Comparison of ENCODE assay signal across 9 mouse cellular contexts in genomic region chr15:81803425-81803951, GRCm38 (mm10). TPM values are rescaled to one million over a fixed set of nuclear protein-coding genes. Genes with fewer than 3 reads are reported as not detected.
DNase-seq lines count a peak whose midpoint lies in the region; ATAC-seq and TF ChIP-seq lines count a peak whose summit lies in the region.
"Had no signal": no experiment of that assay in that cellular context is flagged by ENCODE, and none has a peak within 500 bp of the region (broad histone marks: within the 10 kb centered on the region; RNA-seq: fewer than 3 reads in every experiment).

No protein-coding gene starts in this region.

- no peaks in the 10 kb centered on the region for H3K9me3 ChIP-seq in heart, postnatal 0 days (replicated peaks; ENCODE audit: control insufficient read depth, low read length)
- H3K9me3 ChIP-seq in midbrain, embryonic 16.5 days (replicated peaks; ENCODE audit: control insufficient read depth, low read length, poor library complexity, severe bottlenecking): no peaks in the 10 kb centered on the region

- H3K36me3 ChIP-seq in heart, postnatal 0 days (replicated peaks; ENCODE audit: control insufficient read depth, insufficient read depth, low read length): no peaks in the 10 kb centered on the region
- no peaks in the 10 kb centered on the region for H3K36me3 ChIP-seq in midbrain, embryonic 16.5 days (ENCODE audit: control insufficient read depth, insufficient read depth, low read length)

- peak overlapping the region; percentile 61 for H3K4me2 ChIP-seq in heart, postnatal 0 days (ENCODE audit: low read depth, low read length)
- H3K4me2 ChIP-seq in midbrain, embryonic 16.5 days (ENCODE audit: low read length): peak overlapping the region; percentile 65; the same call in 1 of the 2 replicates

- no peaks in the 10 kb centered on the region for H3K27me3 ChIP-seq in heart, postnatal 0 days (ENCODE audit: control insufficient read depth, insufficient read depth, low read length)
- H3K27me3 ChIP-seq in midbrain, embryonic 16.5 days (ENCODE audit: control insufficient read depth, insufficient read depth, low read depth, low read length): no peaks in the 10 kb centered on the region

- TF ChIP-seq EP300 in heart, postnatal 0 days (IDR thresholded peaks at IDR 0.05; ENCODE audit: low read depth): no peak

- H3K4me3 ChIP-seq in layer of hippocampus, adult 2 months: peak overlapping the region; percentile 93
- H3K4me3 ChIP-seq in heart, postnatal 0 days (ENCODE audit: low read depth, low read length): peak overlapping the region; percentile 38; the same call in 1 of the 2 replicates
- H3K4me3 ChIP-seq in midbrain, embryonic 16.5 days (ENCODE audit: low read depth, low read length): no peak overlapping the region

- no peak for ATAC-seq in heart, postnatal 0 days (ENCODE audit: insufficient read depth, low read depth)
- no peak for ATAC-seq in midbrain, embryonic 16.5 days
- ATAC-seq in granulocyte monocyte progenitor cell, adult 5-6 weeks (replicated peaks; ENCODE audit: poor library complexity, severe bottlenecking): no peak

- H3K4me1 ChIP-seq in heart, postnatal 0 days (ENCODE audit: control insufficient read depth, insufficient read depth): peaks cover 41% of the 10 kb centered on the region
- peaks cover 12% of the 10 kb centered on the region for H3K4me1 ChIP-seq in midbrain, embryonic 16.5 days (ENCODE audit: control insufficient read depth, insufficient read depth, low read length)

- H3K27ac ChIP-seq in layer of hippocampus, adult 2 months: peak overlapping the region; percentile 98
- peak overlapping the region; percentile 86; the same call in 1 of the 2 replicates for H3K27ac ChIP-seq in heart, postnatal 0 days (ENCODE audit: low read depth)
- no peak overlapping the region for H3K27ac ChIP-seq in midbrain, embryonic 16.5 days (ENCODE audit: low read length)

- peak; percentile 62 for DNase-seq in cerebellum, adult 9-11 months
- DNase-seq in cerebellum, postnatal 36 days: no peak
- DNase-seq in layer of hippocampus, adult 2 months (ENCODE audit: low spot score in 2 of 2): no peak
- no peak for DNase-seq in layer of hippocampus, postnatal 14 days (ENCODE audit: low spot score in 2 of 2)
- no peak for DNase-seq in heart, postnatal 0 days (ENCODE audit: low spot score)
- DNase-seq in urinary bladder, postnatal 36 days (ENCODE audit: low spot score in 2 of 2): no peak
- DNase-seq: thymus, adult 18-20 months had no signal

- H3K9ac ChIP-seq in heart, postnatal 0 days (replicated peaks; ENCODE audit: low read depth, low read length): peak overlapping the region; percentile 44; the same call in 1 of the 2 replicates
- no peak overlapping the region for H3K9ac ChIP-seq in midbrain, embryonic 16.5 days (ENCODE audit: low read depth, low read length)

- WGBS in heart, postnatal 0 days: 44% methylated on average over 4 of the region's 4 CpGs
- WGBS in midbrain, embryonic 16.5 days: 56% methylated on average over 4 of the region's 4 CpGs

- TF ChIP-seq CTCF in layer of hippocampus, adult 2 months (conservative IDR thresholded peaks at IDR 0.05): no peak
- TF ChIP-seq CTCF in heart, postnatal 0 days (IDR thresholded peaks at IDR 0.05; ENCODE audit: low read depth): no peak

RNA-seq across cellular contexts. Expression of gene Tef, which starts 1.3 kb away (rescaled TPM):
- total RNA-seq in layer of hippocampus, adult 2 months (2021): 100 to 1,000 TPM; 273 to 304 TPM
- 100 to 1,000 TPM; 184 TPM for total RNA-seq in layer of hippocampus, postnatal 14 days (2021)
- 41.5 and 58.7 TPM in 2 replicates for total RNA-seq in heart, postnatal 0 days (2014; rRNA removed; ENCODE audit: low replicate concordance)
- 27.8 and 30.3 TPM in 2 replicates for polyA plus RNA-seq in heart, postnatal 0 days (2015; fragmentation: Nextera tagmentation; extraction: Ambion mirVana)
- 22.7 and 22.8 TPM in 2 replicates for polyA plus RNA-seq in midbrain, embryonic 16.5 days (2015; fragmentation: Nextera tagmentation; extraction: Ambion mirVana)
- total RNA-seq in granulocyte monocyte progenitor cell, adult 5-6 weeks (2014; fragmentation: Nextera tagmentation): 6.6 and 9.4 TPM in 2 replicates
- 6.9 and 10.1 TPM in 2 replicates for total RNA-seq in granulocyte monocyte progenitor cell, adult 5-6 weeks (2017)

RNA-seq across cellular contexts. Expression of gene Tob2, which starts 55.1 kb away (rescaled TPM):
- total RNA-seq in layer of hippocampus, adult 2 months (2021): 10 to 100 TPM; 28.6 to 38.4 TPM
- 10 to 100 TPM; 24.6 to 31.6 TPM for total RNA-seq in layer of hippocampus, postnatal 14 days (2021)
- 19.2 and 75.8 TPM in 2 replicates for total RNA-seq in heart, postnatal 0 days (2014; rRNA removed; ENCODE audit: low replicate concordance)
- 16.0 and 18.2 TPM in 2 replicates for polyA plus RNA-seq in heart, postnatal 0 days (2015; fragmentation: Nextera tagmentation; extraction: Ambion mirVana)
- 15.6 and 17.1 TPM in 2 replicates for polyA plus RNA-seq in midbrain, embryonic 16.5 days (2015; fragmentation: Nextera tagmentation; extraction: Ambion mirVana)
- total RNA-seq in granulocyte monocyte progenitor cell, adult 5-6 weeks (2014; fragmentation: Nextera tagmentation): 35.0 and 39.6 TPM in 2 replicates
- total RNA-seq in granulocyte monocyte progenitor cell, adult 5-6 weeks (2017): 14.7 and 19.3 TPM in 2 replicates

RNA-seq across cellular contexts. Expression of gene Rangap1, which starts 58.2 kb away (rescaled TPM):
- total RNA-seq in layer of hippocampus, adult 2 months (2021): 100 to 1,000 TPM; 149 to 162 TPM
- total RNA-seq in layer of hippocampus, postnatal 14 days (2021): 100 to 1,000 TPM; 161 to 176 TPM
- 50.6 and 87.8 TPM in 2 replicates for total RNA-seq in heart, postnatal 0 days (2014; rRNA removed; ENCODE audit: low replicate concordance)
- polyA plus RNA-seq in heart, postnatal 0 days (2015; fragmentation: Nextera tagmentation; extraction: Ambion mirVana): 28.7 and 31.3 TPM in 2 replicates
- 157 and 161 TPM in 2 replicates for polyA plus RNA-seq in midbrain, embryonic 16.5 days (2015; fragmentation: Nextera tagmentation; extraction: Ambion mirVana)
- 58.9 and 63.9 TPM in 2 replicates for total RNA-seq in granulocyte monocyte progenitor cell, adult 5-6 weeks (2014; fragmentation: Nextera tagmentation)
- total RNA-seq in granulocyte monocyte progenitor cell, adult 5-6 weeks (2017): 114 TPM in 2 replicates

RNA-seq across cellular contexts. Expression of gene Zc3h7b, which starts 58.6 kb away (rescaled TPM):
- 100 to 1,000 TPM; 140 to 145 TPM for total RNA-seq in layer of hippocampus, adult 2 months (2021)
- 100 to 1,000 TPM; 161 to 169 TPM for total RNA-seq in layer of hippocampus, postnatal 14 days (2021)
- total RNA-seq in heart, postnatal 0 days (2014; rRNA removed; ENCODE audit: low replicate concordance): 41.4 and 51.1 TPM in 2 replicates
- 11.6 and 14.3 TPM in 2 replicates for polyA plus RNA-seq in heart, postnatal 0 days (2015; fragmentation: Nextera tagmentation; extraction: Ambion mirVana)
- polyA plus RNA-seq in midbrain, embryonic 16.5 days (2015; fragmentation: Nextera tagmentation; extraction: Ambion mirVana): 53.1 and 54.2 TPM in 2 replicates
- 20.7 and 31.9 TPM in 2 replicates for total RNA-seq in granulocyte monocyte progenitor cell, adult 5-6 weeks (2014; fragmentation: Nextera tagmentation)
- 15.0 and 19.2 TPM in 2 replicates for total RNA-seq in granulocyte monocyte progenitor cell, adult 5-6 weeks (2017)
